Mouse (Mus musculus) bone marrow macrophage, adult 2 months (primary cell): ENCODE measurements at regions not wholly inside any gene's neighbourhood (a gene's known extent, or its start where the extent isn't known, plus 50 kb on each side); places are given as distances from the start of the nearest gene placed in this dataset.

Experiments
- CTCF ChIP-seq: IDR thresholded peaks from 2 replicates; pipeline ENCODE4 v1.5.1; 2012; ENCODE audit warnings: low read depth, mild to moderate bottlenecking, low read length, moderate library complexity
- POLR2A ChIP-seq: IDR thresholded peaks from 2 replicates; pipeline ENCODE4 v1.6.1; 2012; ENCODE audit warnings: mild to moderate bottlenecking, low read depth, low read length, borderline replicate concordance

- no peak for TF ChIP-seq CTCF
- no peak for TF ChIP-seq POLR2A
These were observed 2905.1 kb upstream of the Gm12353 start for GRCm38 (mm10) chr4:16700159-16700558.
